Mouse (Mus musculus) embryonic fibroblast, embryonic 13.5 days (primary cell): ENCODE measurements at regions not wholly inside any gene's neighbourhood (a gene's known extent, or its start where the extent isn't known, plus 50 kb on each side); places are given as distances from the start of the nearest gene placed in this dataset.

Source experiments
- CTCF ChIP-seq: IDR thresholded peaks from 2 replicates; pipeline ENCODE4 v1.5.1; 2011; ENCODE audit warnings: mild to moderate bottlenecking, control low read depth, low read length, moderate library complexity, borderline replicate concordance; ENCODE audit not compliant: insufficient read depth
- POLR2A ChIP-seq: IDR thresholded peaks from 2 replicates; pipeline ENCODE4 v1.6.1; 2011; ENCODE audit warnings: low read depth, mild to moderate bottlenecking, control low read depth, low read length, moderate library complexity

DNA sequence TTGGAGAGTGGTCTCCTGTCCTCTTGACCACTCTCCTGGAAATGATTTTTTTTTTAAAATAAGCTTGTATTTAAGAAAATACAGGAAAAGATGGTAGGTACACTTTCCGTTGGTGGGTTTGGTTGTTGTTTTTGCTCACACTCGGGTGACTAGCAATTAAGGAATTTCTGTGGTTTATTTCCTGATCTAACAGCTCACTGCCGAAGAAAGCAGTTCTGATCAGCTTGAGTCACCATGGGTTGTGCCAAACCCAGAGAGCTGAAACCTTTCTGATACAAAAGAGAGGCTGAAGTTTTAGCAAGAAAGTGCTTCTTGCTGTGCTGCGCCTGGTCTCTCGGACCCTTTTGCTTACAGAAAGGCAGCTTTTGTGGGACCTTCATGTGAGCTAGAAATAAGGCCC, 243.2 kb downstream of the Sox2 start:
- TF ChIP-seq POLR2A: no peak
- TF ChIP-seq CTCF: no peak
